Comparison of ENCODE assay signal across 8 mouse cellular contexts in genomic region chr9:107553541-107554318, GRCm38 (mm10). TPM values are rescaled to one million over a fixed set of nuclear protein-coding genes. Genes with fewer than 3 reads are reported as not detected.
A peak's percentile ranks its signal among the peaks of the same experiment; 100 is the strongest.
DNase-seq lines count a peak whose midpoint lies in the region; ATAC-seq and TF ChIP-seq lines count a peak whose summit lies in the region.

No protein-coding gene starts in this region.

- peak overlapping the region; percentile 96 for H3K4me2 ChIP-seq in liver, embryonic 13.5 days

- H3K9me3 ChIP-seq in liver, embryonic 13.5 days (replicated peaks) = no peaks in the 10 kb centered on the region

- H3K9ac ChIP-seq in liver, embryonic 13.5 days = peak overlapping the region; percentile 97

- H3K36me3 ChIP-seq in liver, embryonic 13.5 days = peaks cover 25% of the 10 kb centered on the region
- peaks cover 15% of the 10 kb centered on the region for H3K36me3 ChIP-seq in spleen, adult 2 months (ENCODE audit: control insufficient read depth, insufficient read depth, low read length)

- DNase-seq in CD4-positive, CD25-positive, alpha-beta regulatory T cell, adult 2 months (ENCODE audit: low read depth, low spot score) = peak; percentile 60
- DNase-seq in right cerebral cortex, adult 2 months (ENCODE audit: low spot score in 2 of 2) = peak; percentile 43 to 48
- no peak for DNase-seq in right cerebral cortex, postnatal 25 days
- peak; percentile 52 for DNase-seq in heart, postnatal 4 days
- peak; percentile 38 for DNase-seq in liver, embryonic 13.5 days
- peak in 1 of 2 experiments; percentile 52 for DNase-seq in spleen, adult 2 months (ENCODE audit: low read depth in 1 of 2, low spot score in 2 of 2)
- no peak for DNase-seq in left cerebral cortex, adult 9 months (ENCODE audit: low spot score in 2 of 2)

- H3K27ac ChIP-seq in liver, embryonic 13.5 days = peak overlapping the region; percentile 95
- peak overlapping the region; percentile 91 for H3K27ac ChIP-seq in spleen, adult 2 months (ENCODE audit: insufficient read depth, low read length)

- peak overlapping the region; percentile 84 for H3K4me3 ChIP-seq in liver, embryonic 13.5 days (replicated peaks)
- peak overlapping the region; percentile 70 for H3K4me3 ChIP-seq in spleen, adult 2 months (ENCODE audit: extremely low read depth, insufficient read depth, insufficient read length)

- ATAC-seq in CD4-positive, CD25-positive, alpha-beta regulatory T cell, adult 4 months = no peak
- ATAC-seq in liver, embryonic 13.5 days (ENCODE audit: low read depth) = peak; percentile 41

- WGBS in liver, embryonic 13.5 days (ENCODE audit: insufficient replicate concordance) = 5% methylated on average over 37 of the region's 37 CpGs
- 4% methylated on average over 37 of the region's 37 CpGs for WGBS in spleen, adult 2 months

- H3K4me1 ChIP-seq in liver, embryonic 13.5 days (replicated peaks) = peaks cover 67% of the 10 kb centered on the region
- H3K4me1 ChIP-seq in spleen, adult 2 months (ENCODE audit: control insufficient read depth, insufficient read depth, insufficient read length) = peaks cover 31% of the 10 kb centered on the region

- TF ChIP-seq CTCF in spleen, adult 2 months (IDR thresholded peaks at IDR 0.05; ENCODE audit: extremely low read depth, insufficient read depth, insufficient read length, insufficient replicate concordance) = no peak

- no peak for TF ChIP-seq POLR2A in spleen, adult 2 months (IDR thresholded peaks at IDR 0.05; ENCODE audit: low read depth, low read length)

- peaks cover 38% of the 10 kb centered on the region for H3K27me3 ChIP-seq in liver, embryonic 13.5 days
- no peaks in the 10 kb centered on the region for H3K27me3 ChIP-seq in spleen, adult 2 months (ENCODE audit: control insufficient read depth, insufficient read depth, low read length)

RNA-seq across cellular contexts. Expression of gene Rassf1, which starts 2.4 kb away (rescaled TPM):
- polyA plus RNA-seq in CD4-positive, CD25-positive, alpha-beta regulatory T cell, adult 4 months (2017; shearing (Covaris generic)) = 10 to 100 TPM; 77.8 to 89.5 TPM
- total RNA-seq in heart, postnatal 4 days (2021) = 10 to 100 TPM; 38.8 to 39.4 TPM
- 17.5 and 18.2 TPM in 2 replicates for polyA plus RNA-seq in liver, embryonic 13.5 days (2015; fragmentation: Nextera tagmentation; extraction: Ambion mirVana)
- polyA plus RNA-seq in spleen, adult 2 months (2012; rRNA removed) = 20.9 and 23.5 TPM in 2 replicates

RNA-seq across cellular contexts. Expression of gene Zmynd10, which starts 6.6 kb away (rescaled TPM):
- polyA plus RNA-seq in CD4-positive, CD25-positive, alpha-beta regulatory T cell, adult 4 months (2017; shearing (Covaris generic)) = 1 to 10 TPM in 1 of 2 experiments, not detected in 1; 3.0 TPM
- total RNA-seq in heart, postnatal 4 days (2021) = under 1 TPM; 0.26 to 0.32 TPM
- polyA plus RNA-seq in liver, embryonic 13.5 days (2015; fragmentation: Nextera tagmentation; extraction: Ambion mirVana) = 0.21 TPM in 1 of 2 replicates, not detected in the other
- polyA plus RNA-seq in spleen, adult 2 months (2012; rRNA removed) = 0.84 and 0.88 TPM in 2 replicates

RNA-seq across cellular contexts. Expression of gene Tusc2, which starts 9.3 kb away (rescaled TPM):
- 1 to 10 TPM; 4.1 to 8.1 TPM for polyA plus RNA-seq in CD4-positive, CD25-positive, alpha-beta regulatory T cell, adult 4 months (2017; shearing (Covaris generic))
- total RNA-seq in heart, postnatal 4 days (2021) = 10 to 100 TPM; 22.3 to 24.0 TPM
- polyA plus RNA-seq in liver, embryonic 13.5 days (2015; fragmentation: Nextera tagmentation; extraction: Ambion mirVana) = 40.1 and 44.6 TPM in 2 replicates
- 32.5 and 49.1 TPM in 2 replicates for polyA plus RNA-seq in spleen, adult 2 months (2012; rRNA removed)

RNA-seq across cellular contexts. Expression of gene Nprl2, which starts 11.7 kb away (rescaled TPM):
- 10 to 100 TPM; 54.1 to 59.0 TPM for polyA plus RNA-seq in CD4-positive, CD25-positive, alpha-beta regulatory T cell, adult 4 months (2017; shearing (Covaris generic))
- total RNA-seq in heart, postnatal 4 days (2021) = 10 to 100 TPM; 12.0 TPM
- polyA plus RNA-seq in liver, embryonic 13.5 days (2015; fragmentation: Nextera tagmentation; extraction: Ambion mirVana) = 14.3 and 16.0 TPM in 2 replicates
- 24.4 and 26.3 TPM in 2 replicates for polyA plus RNA-seq in spleen, adult 2 months (2012; rRNA removed)

RNA-seq across cellular contexts. Expression of gene Cyb561d2, which starts 11.7 kb away (rescaled TPM):
- 10 to 100 TPM; 67.6 to 79.7 TPM for polyA plus RNA-seq in CD4-positive, CD25-positive, alpha-beta regulatory T cell, adult 4 months (2017; shearing (Covaris generic))
- 1 to 10 TPM; 6.6 to 7.2 TPM for total RNA-seq in heart, postnatal 4 days (2021)
- 17.4 and 17.7 TPM in 2 replicates for polyA plus RNA-seq in liver, embryonic 13.5 days (2015; fragmentation: Nextera tagmentation; extraction: Ambion mirVana)
- polyA plus RNA-seq in spleen, adult 2 months (2012; rRNA removed) = 33.1 and 42.8 TPM in 2 replicates

Comparison
In these comparisons a context has a peak if more than half of its experiments do, and no peak if none do; other contexts are left out.
1. DNase-seq: peak in CD4-positive, CD25-positive, alpha-beta regulatory T cell, adult 2 months (single experiment), right cerebral cortex, adult 2 months (2 of 2), heart, postnatal 4 days (single experiment) and liver, embryonic 13.5 days (single experiment); none in right cerebral cortex, postnatal 25 days (single experiment) and left cerebral cortex, adult 9 months (0 of 2).